Mouse (Mus musculus): ENCODE measurements around the gene Ascc1. TPM values are rescaled to one million over a fixed set of nuclear protein-coding genes. Genes with fewer than 3 reads are reported as not detected.
"Not testable (repeated sequence)": the region's sequence is repeated elsewhere in the genome, so short reads cannot be mapped to it uniquely, and the experiment has no call there.

The Ascc1 gene
- total and polyA plus RNA-seq, 2 experiments from 2014 or later = 15.7 to 34.6 TPM

DNA sequence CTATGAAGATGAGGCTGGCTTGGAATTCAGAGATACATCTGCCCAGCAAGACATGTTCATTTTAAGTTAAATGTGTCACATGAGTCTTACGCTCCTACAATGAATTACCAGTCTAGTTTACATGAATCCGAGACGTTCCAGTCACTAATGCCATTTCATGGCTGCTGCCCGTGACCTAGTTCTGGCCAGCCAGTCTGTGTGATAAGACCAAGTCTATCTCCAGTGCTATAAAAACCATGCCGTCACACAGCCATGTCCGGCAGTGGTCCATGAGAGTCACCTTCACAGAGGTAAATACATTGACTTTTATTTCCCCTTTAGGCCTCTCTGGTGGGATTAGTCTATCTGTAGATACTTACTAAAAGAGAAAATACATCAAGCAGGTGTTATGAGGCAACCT, 6.7 kb upstream of the Ascc1 start:
- 47% methylated on average over 6 of the region's 6 CpGs for WGBS
- Histone ChIP-seq H3K4me2 (ENCODE audit: low read depth, low read length) (no peak overlapping the region), H3K9me3 (replicated peaks; ENCODE audit: control insufficient read depth, low read length) (no peaks in the 10 kb centered on the region), H3K36me3 (replicated peaks; ENCODE audit: control insufficient read depth, insufficient read depth, low read length) (peaks cover 30% of the 10 kb centered on the region), H3K9ac (replicated peaks; ENCODE audit: low read depth, low read length) (no peak overlapping the region), H3K4me1 (ENCODE audit: control insufficient read depth, insufficient read depth) (peaks cover 32% of the 10 kb centered on the region), H3K27ac (ENCODE audit: low read depth) (peak overlapping the region; percentile 79), H3K4me3 (ENCODE audit: low read depth, low read length) (no peak overlapping the region), H3K27me3 (ENCODE audit: control insufficient read depth, insufficient read depth, low read length) (no peaks in the 10 kb centered on the region)
- DNase-seq (ENCODE audit: low spot score) (peak; percentile 64), ATAC-seq (ENCODE audit: insufficient read depth, low read depth) (peak; percentile 64)
- peak; percentile 50; the same call in 1 of the 2 replicates for TF ChIP-seq EP300 (IDR thresholded peaks at IDR 0.05; ENCODE audit: low read depth)
- TF ChIP-seq CTCF (IDR thresholded peaks at IDR 0.05; ENCODE audit: low read depth) = no peak

DNA sequence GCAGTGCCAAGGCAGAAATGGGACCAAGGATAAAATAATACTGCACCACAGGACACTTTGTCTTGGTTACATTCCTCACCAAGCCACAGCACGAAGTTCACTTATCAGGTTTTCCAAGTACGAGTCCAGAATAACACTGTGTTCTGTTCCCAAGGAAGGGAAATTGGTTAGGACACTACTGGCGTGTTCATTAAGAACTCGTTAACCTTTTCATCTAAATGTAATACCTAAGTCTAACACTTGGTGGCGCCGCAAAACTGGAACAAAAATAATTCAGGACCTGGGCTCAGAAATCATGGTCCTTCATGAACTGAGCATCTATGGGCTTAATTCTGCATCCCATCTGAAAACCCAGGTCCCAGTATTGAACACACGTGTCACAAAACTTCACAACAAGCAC, 5.0 kb upstream of the Ascc1 start:
- no peak overlapping the region for H3K4me3 ChIP-seq (ENCODE audit: low read depth, low read length)
- H3K27ac ChIP-seq (ENCODE audit: low read depth) = peak overlapping the region; percentile 4; the same call in 1 of the 2 replicates
- no peak for TF ChIP-seq EP300 (IDR thresholded peaks at IDR 0.05; ENCODE audit: low read depth)
- TF ChIP-seq CTCF (IDR thresholded peaks at IDR 0.05; ENCODE audit: low read depth) = peak; percentile 69
- peaks cover 34% of the 10 kb centered on the region for H3K36me3 ChIP-seq (replicated peaks; ENCODE audit: control insufficient read depth, insufficient read depth, low read length)
- no peak overlapping the region for H3K4me2 ChIP-seq (ENCODE audit: low read depth, low read length)
- no peaks in the 10 kb centered on the region for H3K9me3 ChIP-seq (replicated peaks; ENCODE audit: control insufficient read depth, low read length)
- no peaks in the 10 kb centered on the region for H3K27me3 ChIP-seq (ENCODE audit: control insufficient read depth, insufficient read depth, low read length)
- peaks cover 25% of the 10 kb centered on the region for H3K4me1 ChIP-seq (ENCODE audit: control insufficient read depth, insufficient read depth)
- H3K9ac ChIP-seq (replicated peaks; ENCODE audit: low read depth, low read length) = no peak overlapping the region
- 8% methylated on average over 7 of the region's 7 CpGs for WGBS
- ATAC-seq (ENCODE audit: insufficient read depth, low read depth) (no peak), DNase-seq (ENCODE audit: low spot score) (peak; percentile 73)

DNA sequence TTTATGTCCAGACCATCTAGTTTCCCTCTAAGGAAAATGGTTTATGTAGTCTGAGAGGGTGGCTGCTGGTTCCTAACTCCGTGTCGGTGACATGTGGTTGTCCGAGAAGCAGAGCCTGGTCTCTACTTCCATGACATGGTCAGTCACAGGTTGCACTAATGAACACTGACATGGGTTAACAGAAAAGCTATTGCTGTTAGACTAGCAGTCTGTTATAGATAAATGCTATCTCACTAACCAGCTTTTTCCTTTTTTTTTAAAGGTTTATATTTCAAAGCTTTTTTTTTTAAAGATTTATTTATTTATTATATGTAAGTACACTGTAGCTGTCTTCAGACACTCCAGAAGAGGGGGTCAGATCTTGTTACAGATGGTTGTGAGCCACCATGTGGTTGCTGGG, 3.5 kb upstream of the Ascc1 start:
- TF ChIP-seq EP300 (IDR thresholded peaks at IDR 0.05; ENCODE audit: low read depth) (no peak), CTCF (IDR thresholded peaks at IDR 0.05; ENCODE audit: low read depth) (no peak)
- DNase-seq (ENCODE audit: low spot score) (no peak), ATAC-seq (ENCODE audit: insufficient read depth, low read depth) (no peak)
- Histone ChIP-seq H3K27ac (ENCODE audit: low read depth) (no peak overlapping the region), H3K27me3 (ENCODE audit: control insufficient read depth, insufficient read depth, low read length) (no peaks in the 10 kb centered on the region), H3K4me2 (ENCODE audit: low read depth, low read length) (no peak overlapping the region), H3K9me3 (replicated peaks; ENCODE audit: control insufficient read depth, low read length) (no peaks in the 10 kb centered on the region), H3K4me3 (ENCODE audit: low read depth, low read length) (no peak overlapping the region), H3K9ac (replicated peaks; ENCODE audit: low read depth, low read length) (no peak overlapping the region), H3K36me3 (replicated peaks; ENCODE audit: control insufficient read depth, insufficient read depth, low read length) (peaks cover 26% of the 10 kb centered on the region), H3K4me1 (ENCODE audit: control insufficient read depth, insufficient read depth) (peaks cover 24% of the 10 kb centered on the region)
- 93% methylated on average over 3 of the region's 3 CpGs for WGBS

GRCm38 (mm10) chr10:60001663-60002062, 942 bp upstream of the Ascc1 start:
- H3K36me3 ChIP-seq (replicated peaks; ENCODE audit: control insufficient read depth, insufficient read depth, low read length); H3K27me3 ChIP-seq (ENCODE audit: control insufficient read depth, insufficient read depth, low read length); DNase-seq (ENCODE audit: low spot score); ATAC-seq (ENCODE audit: insufficient read depth, low read depth); H3K9me3 ChIP-seq (replicated peaks; ENCODE audit: control insufficient read depth, low read length); H3K4me3 ChIP-seq (ENCODE audit: low read depth, low read length); H3K9ac ChIP-seq (replicated peaks; ENCODE audit: low read depth, low read length); H3K27ac ChIP-seq (ENCODE audit: low read depth): not testable (repeated sequence)
- peak overlapping the region; percentile 73 for H3K4me2 ChIP-seq (ENCODE audit: low read depth, low read length)
- 85% methylated on average over 8 of the region's 8 CpGs for WGBS
- peaks cover 16% of the 10 kb centered on the region; the same call in 1 of the 2 replicates for H3K4me1 ChIP-seq (ENCODE audit: control insufficient read depth, insufficient read depth)

- Histone ChIP-seq H3K9me3 (replicated peaks; ENCODE audit: control insufficient read depth, low read length) (no peaks in the 10 kb centered on the region), H3K36me3 (replicated peaks; ENCODE audit: control insufficient read depth, insufficient read depth, low read length) (peaks cover 5% of the 10 kb centered on the region; the same call in 1 of the 2 replicates), H3K4me3 (ENCODE audit: low read depth, low read length) (peak overlapping the region; percentile 75), H3K4me1 (ENCODE audit: control insufficient read depth, insufficient read depth) (peaks cover 16% of the 10 kb centered on the region; the same call in 1 of the 2 replicates), H3K27me3 (ENCODE audit: control insufficient read depth, insufficient read depth, low read length) (no peaks in the 10 kb centered on the region), H3K9ac (replicated peaks; ENCODE audit: low read depth, low read length) (peak overlapping the region; percentile 81), H3K4me2 (ENCODE audit: low read depth, low read length) (peak overlapping the region; percentile 73), H3K27ac (ENCODE audit: low read depth) (peak overlapping the region; percentile 98)
- 3% methylated on average over 12 of the region's 12 CpGs for WGBS
- ATAC-seq (ENCODE audit: insufficient read depth, low read depth) = no peak
- no peak for DNase-seq (ENCODE audit: low spot score)
- TF ChIP-seq CTCF (IDR thresholded peaks at IDR 0.05; ENCODE audit: low read depth) (no peak), EP300 (IDR thresholded peaks at IDR 0.05; ENCODE audit: low read depth) (no peak)
Measured at GRCm38 (mm10) chr10:60002203-60002602, 402 bp upstream of the Ascc1 start.

DNA sequence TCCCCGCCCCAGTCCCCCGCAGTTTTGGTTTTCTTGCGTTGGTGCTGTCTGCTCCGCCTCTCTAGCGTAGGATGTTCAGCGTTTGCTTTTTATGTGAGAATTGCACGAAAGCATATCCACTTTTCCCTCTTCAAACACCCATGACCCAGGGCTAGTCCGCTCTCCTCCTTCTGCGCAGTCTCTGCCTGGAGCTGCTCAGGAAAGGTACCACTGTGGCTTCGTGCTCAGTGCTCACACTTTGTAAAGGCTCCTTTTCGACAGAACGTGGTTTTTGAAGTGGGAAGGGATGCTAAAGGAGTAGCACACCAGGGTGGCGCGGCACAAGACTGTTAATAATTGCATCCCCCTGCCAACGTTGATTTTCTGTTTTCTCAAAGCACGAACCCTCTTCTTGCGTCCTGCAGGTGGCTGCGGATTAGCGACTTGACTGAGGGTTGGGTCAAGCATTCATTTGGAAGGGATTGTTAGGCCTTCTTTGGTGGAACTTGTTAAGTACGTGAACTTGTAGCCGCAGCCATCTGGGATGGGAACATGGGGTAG, 678 bp downstream of the Ascc1 start:
- Histone ChIP-seq H3K9me3 (replicated peaks; ENCODE audit: control insufficient read depth, low read length) (no peaks in the 10 kb centered on the region), H3K27me3 (ENCODE audit: control insufficient read depth, insufficient read depth, low read length) (no peaks in the 10 kb centered on the region), H3K9ac (replicated peaks; ENCODE audit: low read depth, low read length) (peak overlapping the region; percentile 81), H3K27ac (ENCODE audit: low read depth) (peak overlapping the region; percentile 98), H3K4me3 (ENCODE audit: low read depth, low read length) (peak overlapping the region; percentile 75), H3K4me1 (ENCODE audit: control insufficient read depth, insufficient read depth) (peaks cover 16% of the 10 kb centered on the region; the same call in 1 of the 2 replicates), H3K4me2 (ENCODE audit: low read depth, low read length) (peak overlapping the region; percentile 73), H3K36me3 (replicated peaks; ENCODE audit: control insufficient read depth, insufficient read depth, low read length) (peaks cover 15% of the 10 kb centered on the region)
- WGBS = 1% methylated on average over 21 of the region's 21 CpGs
- no peak for DNase-seq (ENCODE audit: low spot score)
- ATAC-seq (ENCODE audit: insufficient read depth, low read depth) = peak; percentile 3
- TF ChIP-seq EP300 (IDR thresholded peaks at IDR 0.05; ENCODE audit: low read depth) (no peak), CTCF (IDR thresholded peaks at IDR 0.05; ENCODE audit: low read depth) (no peak)
